Mouse (Mus musculus) fibroblast of lung, adult 2 months (primary cell): ENCODE data around the gene Npnt.

ENCODE experiments used
- DNase-seq: peaks from one replicate; pipeline ENCODE4 v3.0.0-alpha.2; 2011; ENCODE audit warnings: low read depth

The Npnt gene

GRCm38 (mm10) chr3:132855458-132856212, 94.5 kb downstream of the Npnt start:
- DNase-seq: no peak

- no peak for DNase-seq
Measured at GRCm38 (mm10) chr3:132854271-132854670, 95.8 kb downstream of the Npnt start.

- no peak for DNase-seq
Measured at GRCm38 (mm10) chr3:132851841-132852728, 98.0 kb downstream of the Npnt start.

- no peak for DNase-seq
Measured at GRCm38 (mm10) chr3:132851417-132851816, 98.7 kb downstream of the Npnt start.

- no peak for DNase-seq
Measured at GRCm38 (mm10) chr3:132850431-132850830, 99.7 kb downstream of the Npnt start.

GRCm38 (mm10) chr3:132849669-132850068, 100.4 kb downstream of the Npnt start:
- DNase-seq: no peak

GRCm38 (mm10) chr3:132842676-132843075, 107.4 kb downstream of the Npnt start:
- no peak for DNase-seq

GRCm38 (mm10) chr3:132839516-132839915, 110.6 kb downstream of the Npnt start:
- DNase-seq: no peak

GRCm38 (mm10) chr3:132838656-132839417, 111.3 kb downstream of the Npnt start:
- no peak for DNase-seq

- no peak for DNase-seq
Measured at GRCm38 (mm10) chr3:132837134-132837533, 113.0 kb downstream of the Npnt start.

- DNase-seq: no peak
Measured at GRCm38 (mm10) chr3:132835118-132835794, 114.8 kb downstream of the Npnt start.
